Mouse (Mus musculus) midbrain, embryonic 11.5 days (tissue): ENCODE measurements around the gene Erc2. TPM values are rescaled to one million over a fixed set of nuclear protein-coding genes. Genes with fewer than 3 reads are reported as not detected.

ENCODE experiments used
- ATAC-seq: fragments of 200-750 bp; cut with Nextera tagmentation; 2 replicates; pipeline ENCODE4 v1.8.0; 2017; ENCODE audit warnings: moderate TSS enrichment, moderate library complexity; ENCODE audit not compliant: low FRiP score
- DNase-seq: peaks from one replicate; pipeline ENCODE4 v3.0.0; 2015; ENCODE audit warnings: low spot score; ENCODE audit errors: missing footprints
- H3K27ac ChIP-seq: fragments of 300-500 bp; sonication (generic); 2 replicates; pipeline ENCODE4 v1.5.1; 2014; ENCODE audit warnings: low read depth, low read length
- H3K27me3 ChIP-seq: fragments of 300-500 bp; sonication (generic); 2 replicates; pipeline ENCODE4 v1.6.1; 2014; ENCODE audit warnings: mild to moderate bottlenecking, low read length, moderate library complexity, mixed read lengths; ENCODE audit not compliant: control insufficient read depth, insufficient read depth
- H3K36me3 ChIP-seq: fragments of 300-500 bp; sonication (generic); 2 replicates; pipeline ENCODE4 v1.6.1; 2014; ENCODE audit warnings: mild to moderate bottlenecking, low read length, moderate library complexity, mixed read lengths; ENCODE audit not compliant: control insufficient read depth, insufficient read depth
- H3K4me1 ChIP-seq: fragments of 300-500 bp; sonication (generic); 2 replicates; pipeline ENCODE4 v1.6.1; 2014; ENCODE audit warnings: low read length; ENCODE audit not compliant: control insufficient read depth, insufficient read depth
- H3K4me2 ChIP-seq: fragments of 300-500 bp; sonication (generic); 2 replicates; pipeline ENCODE4 v1.6.1; 2014; ENCODE audit warnings: mild to moderate bottlenecking, moderate library complexity
- H3K4me3 ChIP-seq: fragments of 300-500 bp; sonication (generic); 2 replicates; pipeline ENCODE4 v1.5.1; 2014; ENCODE audit warnings: low read depth, low read length
- H3K9ac ChIP-seq: fragments of 300-500 bp; sonication (generic); 2 replicates; pipeline ENCODE4 v1.6.1; 2014; ENCODE audit warnings: low read length
- H3K9me3 ChIP-seq: fragments of 300-500 bp; sonication (generic); 2 replicates; pipeline ENCODE4 v1.6.1; 2016; ENCODE audit warnings: low read length; ENCODE audit not compliant: control insufficient read depth
- WGBS: fragments of 180-500 bp; shearing (Covaris S2); extraction: QIAGEN DNeasy Blood & Tissue Kit; methylation state at CpG from one replicate; pipeline ENCODE4 v1.1.7; 2014; 5-methylcytosine and 5-hydroxymethylcytosine counted together
- polyA plus RNA-seq: library from polyadenylated mRNA; unstranded; fragments of >200 nt; fragmentation: Nextera tagmentation; extraction: Ambion mirVana; gene quantifications from 2 replicates; pipeline ENCODE4 v1.2.1, GENCODE M21; 2014

Erc2 gene
- polyA plus RNA-seq, 1 experiment from 2014 or later = 10.6 TPM

GRCm38 (mm10) chr14:27674096-27674495 is 51.9 kb downstream of the Erc2 start:
- no peak overlapping the region for H3K9ac ChIP-seq
- H3K36me3 ChIP-seq = no peaks in the 10 kb centered on the region
- no peaks in the 10 kb centered on the region for H3K27me3 ChIP-seq
- no peak overlapping the region for H3K4me3 ChIP-seq
- DNase-seq = no peak
- no peak for ATAC-seq
- no peaks in the 10 kb centered on the region for H3K9me3 ChIP-seq
- no peak overlapping the region for H3K27ac ChIP-seq
- no peak overlapping the region for H3K4me2 ChIP-seq
- H3K4me1 ChIP-seq = no peaks in the 10 kb centered on the region
- WGBS = 70% methylated on average over 4 of the region's 4 CpGs

- no peaks in the 10 kb centered on the region for H3K9me3 ChIP-seq
- no peak overlapping the region for H3K4me2 ChIP-seq
- no peak overlapping the region for H3K9ac ChIP-seq
- DNase-seq (no peak), ATAC-seq (no peak)
- H3K4me1 ChIP-seq = no peaks in the 10 kb centered on the region
- H3K36me3 ChIP-seq = no peaks in the 10 kb centered on the region
- H3K4me3 ChIP-seq = no peak overlapping the region
- no peak overlapping the region for H3K27ac ChIP-seq
- no peaks in the 10 kb centered on the region for H3K27me3 ChIP-seq
- WGBS = 86% methylated on average over 10 of the region's 10 CpGs
Observed at GRCm38 (mm10) chr14:27674561-27674960, 52.3 kb downstream of the Erc2 start.

- no peaks in the 10 kb centered on the region for H3K27me3 ChIP-seq
- DNase-seq = no peak
- H3K27ac ChIP-seq = no peak overlapping the region
- no peaks in the 10 kb centered on the region for H3K9me3 ChIP-seq
- no peak overlapping the region for H3K9ac ChIP-seq
- H3K36me3 ChIP-seq = no peaks in the 10 kb centered on the region
- H3K4me3 ChIP-seq = no peak overlapping the region
- no peaks in the 10 kb centered on the region for H3K4me1 ChIP-seq
- WGBS = 91% methylated on average over 6 of the region's 6 CpGs
- no peak for ATAC-seq
- H3K4me2 ChIP-seq = no peak overlapping the region
Observed at GRCm38 (mm10) chr14:27675071-27675470, 52.8 kb downstream of the Erc2 start.

- WGBS = 84% methylated on average over 3 of the region's 3 CpGs
- Histone ChIP-seq H3K4me2 (no peak overlapping the region), H3K36me3 (no peaks in the 10 kb centered on the region), H3K27ac (no peak overlapping the region), H3K9me3 (no peaks in the 10 kb centered on the region), H3K4me3 (no peak overlapping the region), H3K27me3 (no peaks in the 10 kb centered on the region), H3K9ac (no peak overlapping the region), H3K4me1 (no peaks in the 10 kb centered on the region)
- no peak for DNase-seq
- no peak for ATAC-seq
Observed at GRCm38 (mm10) chr14:27682368-27683052, 60.3 kb downstream of the Erc2 start.

- no peak overlapping the region for H3K4me3 ChIP-seq
- DNase-seq (no peak), ATAC-seq (no peak)
- H3K27ac ChIP-seq = no peak overlapping the region
- H3K36me3 ChIP-seq = no peaks in the 10 kb centered on the region
- WGBS = 92% methylated on average over 7 of the region's 7 CpGs
- no peaks in the 10 kb centered on the region for H3K9me3 ChIP-seq
- H3K27me3 ChIP-seq = no peaks in the 10 kb centered on the region
- H3K9ac ChIP-seq = no peak overlapping the region
- no peaks in the 10 kb centered on the region for H3K4me1 ChIP-seq
- no peak overlapping the region for H3K4me2 ChIP-seq
Observed at GRCm38 (mm10) chr14:27695781-27696180, 73.6 kb downstream of the Erc2 start.

GRCm38 (mm10) chr14:27717364-27717763 is 95.1 kb downstream of the Erc2 start:
- Histone ChIP-seq H3K4me2 (no peak overlapping the region), H3K4me1 (no peaks in the 10 kb centered on the region), H3K27me3 (no peaks in the 10 kb centered on the region), H3K27ac (no peak overlapping the region), H3K4me3 (no peak overlapping the region), H3K9me3 (no peaks in the 10 kb centered on the region), H3K36me3 (no peaks in the 10 kb centered on the region), H3K9ac (no peak overlapping the region)
- ATAC-seq = no peak
- 82% methylated on average over 7 of the region's 7 CpGs for WGBS
- DNase-seq = no peak

- Histone ChIP-seq H3K4me2 (no peak overlapping the region), H3K9me3 (no peaks in the 10 kb centered on the region), H3K4me3 (no peak overlapping the region), H3K27me3 (no peaks in the 10 kb centered on the region), H3K36me3 (no peaks in the 10 kb centered on the region), H3K4me1 (no peaks in the 10 kb centered on the region), H3K27ac (no peak overlapping the region), H3K9ac (no peak overlapping the region)
- ATAC-seq (no peak), DNase-seq (no peak)
- WGBS = 92% methylated on average over 4 of the region's 4 CpGs
Observed at GRCm38 (mm10) chr14:27719601-27720000, 97.4 kb downstream of the Erc2 start.

DNA sequence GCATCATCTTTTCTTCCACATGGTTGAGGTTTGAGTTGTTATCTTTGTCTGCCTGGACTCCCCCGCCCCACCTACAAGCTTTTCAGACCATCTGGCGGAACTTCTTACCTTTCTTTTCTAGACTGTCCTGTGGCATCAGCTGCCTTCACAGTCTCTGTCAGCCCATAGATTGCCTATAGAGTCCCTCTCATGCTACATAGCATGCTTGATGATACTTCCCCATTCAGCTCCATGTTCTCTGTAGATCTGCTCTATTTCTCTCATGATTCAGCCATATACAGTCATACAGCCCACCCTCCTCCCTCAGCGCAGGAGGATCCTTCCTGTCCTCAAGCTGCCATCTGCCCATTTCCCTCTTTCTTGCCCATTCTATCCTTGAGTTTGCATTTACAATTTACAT is 98.7 kb downstream of the Erc2 start:
- Histone ChIP-seq H3K4me1 (no peaks in the 10 kb centered on the region), H3K36me3 (no peaks in the 10 kb centered on the region)
- 90% methylated on average over 3 of the region's 3 CpGs for WGBS

DNA sequence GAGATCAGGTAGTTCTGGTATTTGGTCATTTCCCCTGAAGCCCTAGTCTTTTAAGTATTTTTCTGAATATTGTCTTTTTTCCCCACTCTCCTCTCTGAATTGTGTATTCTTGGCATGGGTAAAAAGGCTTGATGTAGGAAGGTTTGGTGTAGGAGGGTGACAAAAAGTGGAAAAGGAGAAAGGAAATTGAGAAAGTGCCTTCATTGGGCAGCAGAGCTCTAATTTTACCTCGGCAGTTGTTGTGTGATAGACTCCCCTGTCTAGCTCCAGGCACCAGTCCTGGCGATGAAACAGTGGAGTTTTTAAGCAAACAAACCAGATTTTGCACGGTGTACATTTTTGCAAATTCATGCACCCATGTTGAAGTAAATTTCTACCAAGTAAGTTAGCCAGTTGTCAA is 99.5 kb downstream of the Erc2 start:
- no peaks in the 10 kb centered on the region for H3K36me3 ChIP-seq
- H3K4me3 ChIP-seq = no peak overlapping the region
- no peak for ATAC-seq
- no peak overlapping the region for H3K9ac ChIP-seq
- 91% methylated on average over 3 of the region's 3 CpGs for WGBS
- no peak overlapping the region for H3K4me2 ChIP-seq
- no peaks in the 10 kb centered on the region for H3K4me1 ChIP-seq
- no peak for DNase-seq
- no peak overlapping the region for H3K27ac ChIP-seq
- H3K27me3 ChIP-seq = no peaks in the 10 kb centered on the region
- H3K9me3 ChIP-seq = no peaks in the 10 kb centered on the region

More for the DNA sequence above, 98.7 kb downstream of the Erc2 start:
- no peaks in the 10 kb centered on the region for H3K9me3 ChIP-seq
- DNase-seq = no peak
- H3K4me2 ChIP-seq = no peak overlapping the region
- no peak overlapping the region for H3K27ac ChIP-seq
- H3K27me3 ChIP-seq = no peaks in the 10 kb centered on the region
- no peak for ATAC-seq
- no peak overlapping the region for H3K4me3 ChIP-seq
- no peak overlapping the region for H3K9ac ChIP-seq
